Mouse (Mus musculus): Measurements from ENCODE around the gene Scrn1. TPM values are rescaled to one million over a fixed set of nuclear protein-coding genes. Genes with fewer than 3 reads are reported as not detected.

Scrn1 gene
- polyA plus RNA-seq, 1 experiment: 7.4 TPM

GRCm38 (mm10) chr6:54508256-54508793, 58.0 kb downstream of the Scrn1 start:
- Histone ChIP-seq H3K27me3 (ENCODE audit: control insufficient read depth, insufficient read depth, low read length) (no peaks in the 10 kb centered on the region), H3K4me3 (ENCODE audit: control insufficient read depth, low read depth, low read length) (no peak overlapping the region), H3K27ac (ENCODE audit: control insufficient read depth, insufficient read depth, low read depth, low read length) (no peak overlapping the region), H3K36me3 (ENCODE audit: control insufficient read depth, insufficient read depth, low read length) (no peaks in the 10 kb centered on the region), H3K4me1 (ENCODE audit: control insufficient read depth, insufficient read depth, low read length) (no peaks in the 10 kb centered on the region)
- TF ChIP-seq POLR2A (IDR thresholded peaks at IDR 0.05; ENCODE audit: control insufficient read depth, low read depth, low read length) (no peak), CTCF (IDR thresholded peaks at IDR 0.05; ENCODE audit: control insufficient read depth, insufficient read depth, insufficient replicate concordance, low read depth, low read length) (no peak)

GRCm38 (mm10) chr6:54507808-54508207, 58.5 kb downstream of the Scrn1 start:
- no peak overlapping the region for H3K4me3 ChIP-seq (ENCODE audit: control insufficient read depth, low read depth, low read length)
- H3K27me3 ChIP-seq (ENCODE audit: control insufficient read depth, insufficient read depth, low read length): no peaks in the 10 kb centered on the region
- no peak overlapping the region for H3K27ac ChIP-seq (ENCODE audit: control insufficient read depth, insufficient read depth, low read depth, low read length)
- TF ChIP-seq POLR2A (IDR thresholded peaks at IDR 0.05; ENCODE audit: control insufficient read depth, low read depth, low read length) (no peak), CTCF (IDR thresholded peaks at IDR 0.05; ENCODE audit: control insufficient read depth, insufficient read depth, insufficient replicate concordance, low read depth, low read length) (no peak)
- no peaks in the 10 kb centered on the region for H3K4me1 ChIP-seq (ENCODE audit: control insufficient read depth, insufficient read depth, low read length)
- no peaks in the 10 kb centered on the region for H3K36me3 ChIP-seq (ENCODE audit: control insufficient read depth, insufficient read depth, low read length)

GRCm38 (mm10) chr6:54507002-54507401, 59.3 kb downstream of the Scrn1 start:
- TF ChIP-seq CTCF (IDR thresholded peaks at IDR 0.05; ENCODE audit: control insufficient read depth, insufficient read depth, insufficient replicate concordance, low read depth, low read length) (no peak), POLR2A (IDR thresholded peaks at IDR 0.05; ENCODE audit: control insufficient read depth, low read depth, low read length) (no peak)
- no peak overlapping the region for H3K4me3 ChIP-seq (ENCODE audit: control insufficient read depth, low read depth, low read length)
- H3K36me3 ChIP-seq (ENCODE audit: control insufficient read depth, insufficient read depth, low read length): no peaks in the 10 kb centered on the region
- no peaks in the 10 kb centered on the region for H3K27me3 ChIP-seq (ENCODE audit: control insufficient read depth, insufficient read depth, low read length)
- no peaks in the 10 kb centered on the region; the same call in none of the 2 replicates for H3K4me1 ChIP-seq (ENCODE audit: control insufficient read depth, insufficient read depth, low read length)
- no peak overlapping the region for H3K27ac ChIP-seq (ENCODE audit: control insufficient read depth, insufficient read depth, low read depth, low read length)

- Histone ChIP-seq H3K27me3 (ENCODE audit: control insufficient read depth, insufficient read depth, low read length) (no peaks in the 10 kb centered on the region), H3K36me3 (ENCODE audit: control insufficient read depth, insufficient read depth, low read length) (no peaks in the 10 kb centered on the region), H3K27ac (ENCODE audit: control insufficient read depth, insufficient read depth, low read depth, low read length) (no peak overlapping the region), H3K4me3 (ENCODE audit: control insufficient read depth, low read depth, low read length) (no peak overlapping the region), H3K4me1 (ENCODE audit: control insufficient read depth, insufficient read depth, low read length) (no peaks in the 10 kb centered on the region; the same call in none of the 2 replicates)
- TF ChIP-seq POLR2A (IDR thresholded peaks at IDR 0.05; ENCODE audit: control insufficient read depth, low read depth, low read length) (no peak), CTCF (IDR thresholded peaks at IDR 0.05; ENCODE audit: control insufficient read depth, insufficient read depth, insufficient replicate concordance, low read depth, low read length) (no peak)
These were observed 60.0 kb downstream of the Scrn1 start for GRCm38 (mm10) chr6:54506318-54506717.

GRCm38 (mm10) chr6:54502661-54503115, 63.6 kb downstream of the Scrn1 start:
- no peak for TF ChIP-seq CTCF (IDR thresholded peaks at IDR 0.05; ENCODE audit: control insufficient read depth, insufficient read depth, insufficient replicate concordance, low read depth, low read length)
- TF ChIP-seq POLR2A (IDR thresholded peaks at IDR 0.05; ENCODE audit: control insufficient read depth, low read depth, low read length): no peak
- Histone ChIP-seq H3K27me3 (ENCODE audit: control insufficient read depth, insufficient read depth, low read length) (no peaks in the 10 kb centered on the region), H3K36me3 (ENCODE audit: control insufficient read depth, insufficient read depth, low read length) (no peaks in the 10 kb centered on the region), H3K4me3 (ENCODE audit: control insufficient read depth, low read depth, low read length) (no peak overlapping the region), H3K4me1 (ENCODE audit: control insufficient read depth, insufficient read depth, low read length) (no peaks in the 10 kb centered on the region; the same call in none of the 2 replicates), H3K27ac (ENCODE audit: control insufficient read depth, insufficient read depth, low read depth, low read length) (peak overlapping the region; percentile 12)

GRCm38 (mm10) chr6:54496214-54496613, 70.1 kb downstream of the Scrn1 start:
- Histone ChIP-seq H3K36me3 (ENCODE audit: control insufficient read depth, insufficient read depth, low read length) (no peaks in the 10 kb centered on the region), H3K4me3 (ENCODE audit: control insufficient read depth, low read depth, low read length) (no peak overlapping the region), H3K4me1 (ENCODE audit: control insufficient read depth, insufficient read depth, low read length) (no peaks in the 10 kb centered on the region), H3K27ac (ENCODE audit: control insufficient read depth, insufficient read depth, low read depth, low read length) (no peak overlapping the region), H3K27me3 (ENCODE audit: control insufficient read depth, insufficient read depth, low read length) (no peaks in the 10 kb centered on the region)
- TF ChIP-seq CTCF (IDR thresholded peaks at IDR 0.05; ENCODE audit: control insufficient read depth, insufficient read depth, insufficient replicate concordance, low read depth, low read length): no peak
- TF ChIP-seq POLR2A (IDR thresholded peaks at IDR 0.05; ENCODE audit: control insufficient read depth, low read depth, low read length): no peak

GRCm38 (mm10) chr6:54494612-54495398, 71.5 kb downstream of the Scrn1 start:
- no peak overlapping the region for H3K27ac ChIP-seq (ENCODE audit: control insufficient read depth, insufficient read depth, low read depth, low read length)
- H3K27me3 ChIP-seq (ENCODE audit: control insufficient read depth, insufficient read depth, low read length): no peaks in the 10 kb centered on the region
- no peak overlapping the region for H3K4me3 ChIP-seq (ENCODE audit: control insufficient read depth, low read depth, low read length)
- no peaks in the 10 kb centered on the region for H3K4me1 ChIP-seq (ENCODE audit: control insufficient read depth, insufficient read depth, low read length)
- no peaks in the 10 kb centered on the region for H3K36me3 ChIP-seq (ENCODE audit: control insufficient read depth, insufficient read depth, low read length)
- TF ChIP-seq CTCF (IDR thresholded peaks at IDR 0.05; ENCODE audit: control insufficient read depth, insufficient read depth, insufficient replicate concordance, low read depth, low read length) (no peak), POLR2A (IDR thresholded peaks at IDR 0.05; ENCODE audit: control insufficient read depth, low read depth, low read length) (no peak)

All from testis, adult 2 months (tissue).